Mouse (Mus musculus) C2C12 (cell line): ENCODE measurements around the gene Fto.

Source experiments
- CEBPB ChIP-seq: IDR thresholded peaks from one replicate; pipeline ENCODE4 v1.6.1; 2011; ENCODE audit warnings: low read depth, mild to moderate bottlenecking, control low read depth, moderate library complexity
- CTCF ChIP-seq: IDR thresholded peaks from one replicate; pipeline ENCODE4 v1.5.1; 2011; ENCODE audit not compliant: control insufficient read depth, insufficient read depth, insufficient read length
- FOSL1 ChIP-seq: IDR thresholded peaks from one replicate; pipeline ENCODE4 v1.8.0; 2011; ENCODE audit warnings: mild to moderate bottlenecking, low read length; ENCODE audit not compliant: poor library complexity, insufficient read depth, severe bottlenecking
- MAX ChIP-seq: IDR thresholded peaks from one replicate; pipeline ENCODE4 v1.6.1; 2011; ENCODE audit warnings: mild to moderate bottlenecking, control low read depth
- MYOD1 ChIP-seq: IDR thresholded peaks from one replicate; pipeline ENCODE4 v1.6.1; 2011; ENCODE audit warnings: low read depth; ENCODE audit not compliant: control insufficient read depth, insufficient read length
- MYOG ChIP-seq: IDR thresholded peaks from one replicate; pipeline ENCODE4 v1.6.1; 2011; ENCODE audit not compliant: control insufficient read depth, insufficient read length; ENCODE audit errors: extremely low read depth
- USF1 ChIP-seq: IDR thresholded peaks from one replicate; pipeline ENCODE4 v1.6.1; 2011; ENCODE audit warnings: low read depth, mild to moderate bottlenecking, control low read depth, moderate library complexity

DNA sequence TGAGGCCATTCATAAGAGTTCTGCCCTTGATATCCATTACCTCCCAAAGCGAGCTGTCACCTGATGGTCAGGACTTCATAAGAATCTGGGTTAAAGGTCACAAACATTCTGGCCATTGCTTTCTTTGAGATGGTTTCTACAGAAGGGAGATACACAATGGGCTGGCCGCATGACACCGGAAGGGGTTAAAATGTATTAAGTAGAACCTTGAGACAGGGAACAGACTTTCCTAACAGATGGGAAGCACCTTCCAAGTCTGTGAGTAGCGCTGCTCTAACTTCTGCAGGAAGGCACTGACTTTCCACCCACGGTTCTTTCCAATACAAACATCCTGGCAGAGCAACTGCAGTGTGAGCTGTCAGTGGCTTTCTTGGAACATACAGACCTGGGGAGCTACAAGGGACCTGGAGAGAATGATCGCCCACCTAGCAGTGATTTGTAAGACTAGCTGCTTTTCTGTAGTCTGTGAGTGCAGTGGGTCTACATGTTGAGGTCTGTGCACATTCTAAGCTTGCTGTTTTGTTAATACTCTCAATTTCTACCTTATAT is 161.5 kb downstream of the Fto start:
- TF ChIP-seq CTCF (no peak), CEBPB (no peak), MAX (no peak), FOSL1 (no peak), USF1 (no peak), MYOD1 (no peak), MYOG (no peak)
